Mouse (Mus musculus) forebrain, embryonic 16.5 days (tissue): ENCODE measurements around the gene Tmem259. TPM values are rescaled to one million over a fixed set of nuclear protein-coding genes. Genes with fewer than 3 reads are reported as not detected.

Experiments
- ATAC-seq: fragments of 200-750 bp; cut with Nextera tagmentation; 2 replicates; pipeline ENCODE4 v1.8.0; 2017; ENCODE audit warnings: mild to moderate bottlenecking, moderate library complexity
- H3K27ac ChIP-seq: fragments of 300-500 bp; sonication (generic); 2 replicates; pipeline ENCODE4 v1.5.1; 2014; ENCODE audit warnings: low read length, control low read depth
- H3K27me3 ChIP-seq: fragments of 300-500 bp; sonication (generic); replicated peaks from 2 replicates; pipeline ENCODE4 v1.6.1; 2014; ENCODE audit warnings: low read length; ENCODE audit not compliant: control insufficient read depth, insufficient read depth
- H3K36me3 ChIP-seq: fragments of 300-500 bp; sonication (generic); 2 replicates; pipeline ENCODE4 v1.6.1; 2014; ENCODE audit not compliant: control insufficient read depth, insufficient read depth
- H3K4me1 ChIP-seq: fragments of 300-500 bp; sonication (generic); replicated peaks from 2 replicates; pipeline ENCODE4 v1.6.1; 2014; ENCODE audit warnings: low read length; ENCODE audit not compliant: control insufficient read depth, insufficient read depth
- H3K4me2 ChIP-seq: fragments of 300-500 bp; sonication (generic); 2 replicates; pipeline ENCODE4 v1.6.1; 2014; ENCODE audit warnings: mild to moderate bottlenecking, low read length, control low read depth
- H3K4me3 ChIP-seq: fragments of 300-500 bp; sonication (generic); replicated peaks from 2 replicates; pipeline ENCODE4 v1.5.1; 2014; ENCODE audit warnings: mild to moderate bottlenecking, low read length, control low read depth
- H3K9ac ChIP-seq: fragments of 300-500 bp; sonication (generic); replicated peaks from 2 replicates; pipeline ENCODE4 v1.6.1; 2014; ENCODE audit warnings: low read depth, low read length, control low read depth
- H3K9me3 ChIP-seq: fragments of 300-500 bp; sonication (generic); 2 replicates; pipeline ENCODE4 v1.6.1; 2016; ENCODE audit warnings: low read length; ENCODE audit not compliant: control insufficient read depth
- WGBS: fragments of 180-500 bp; shearing (Covaris S2); extraction: QIAGEN DNeasy Blood & Tissue Kit; methylation state at CpG from one replicate; pipeline ENCODE4 v1.1.7; 2014; 5-methylcytosine and 5-hydroxymethylcytosine counted together
- polyA plus RNA-seq: library from polyadenylated mRNA; unstranded; fragments of >200 nt; fragmentation: Nextera tagmentation; extraction: Ambion mirVana; gene quantifications from 2 replicates; pipeline ENCODE4 v1.2.1, GENCODE M21; 2015

Tmem259 gene
- polyA plus RNA-seq, 1 experiment from 2014 or later, result 12.8 TPM

DNA sequence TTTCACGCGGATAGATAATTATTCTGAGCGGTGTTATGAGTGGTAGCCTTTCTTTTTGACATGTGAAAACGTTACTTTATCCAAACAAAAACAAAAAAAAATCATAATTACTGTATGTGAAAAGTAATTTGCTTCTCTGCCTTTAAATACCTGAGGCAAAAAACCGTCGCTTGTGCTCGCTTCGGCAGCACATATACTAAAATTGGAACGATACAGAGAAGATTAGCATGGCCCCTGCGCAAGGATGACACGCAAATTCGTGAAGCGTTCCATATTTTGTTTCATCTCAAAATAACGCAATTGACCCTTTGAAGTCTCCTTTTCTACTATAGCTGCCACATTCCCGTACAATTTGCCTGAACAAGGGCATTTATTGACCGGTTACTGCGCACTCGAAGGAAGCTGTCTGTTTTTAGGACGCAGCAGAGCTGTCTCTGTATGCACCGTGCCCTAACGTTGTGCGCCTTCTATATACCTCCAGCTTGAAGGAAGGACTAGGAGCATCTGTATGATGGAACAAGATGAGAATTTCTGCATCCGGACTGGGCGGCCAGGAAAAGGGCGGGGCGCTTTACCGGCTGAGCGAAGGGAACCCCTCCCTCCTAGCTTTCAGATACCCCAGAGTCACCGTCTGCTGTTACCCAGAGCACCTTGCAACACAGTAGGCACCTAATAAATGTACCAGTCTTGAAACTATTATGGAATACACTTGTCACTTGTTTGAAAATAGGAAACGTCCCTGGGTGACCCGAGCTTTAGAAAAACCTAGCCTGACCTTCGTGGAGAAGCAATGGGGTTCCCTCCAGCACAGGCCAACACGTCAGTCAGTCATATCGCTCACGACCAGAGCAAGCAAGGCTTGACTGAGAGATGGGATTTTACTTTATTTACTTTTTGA, 1.5 kb upstream of the Tmem259 start:
- peak; percentile 24; the same call in 1 of the 2 replicates for ATAC-seq
- WGBS, result 4% methylated on average over 35 of the region's 35 CpGs
- H3K4me3 ChIP-seq, result peak overlapping the region; percentile 83
- H3K4me1 ChIP-seq, result peaks cover 40% of the 10 kb centered on the region
- no peaks in the 10 kb centered on the region for H3K36me3 ChIP-seq
- no peaks in the 10 kb centered on the region for H3K9me3 ChIP-seq
- peak overlapping the region; percentile 89 for H3K9ac ChIP-seq
- H3K27ac ChIP-seq, result peak overlapping the region; percentile 96
- H3K4me2 ChIP-seq, result peak overlapping the region; percentile 99
- peaks cover 34% of the 10 kb centered on the region for H3K27me3 ChIP-seq

DNA sequence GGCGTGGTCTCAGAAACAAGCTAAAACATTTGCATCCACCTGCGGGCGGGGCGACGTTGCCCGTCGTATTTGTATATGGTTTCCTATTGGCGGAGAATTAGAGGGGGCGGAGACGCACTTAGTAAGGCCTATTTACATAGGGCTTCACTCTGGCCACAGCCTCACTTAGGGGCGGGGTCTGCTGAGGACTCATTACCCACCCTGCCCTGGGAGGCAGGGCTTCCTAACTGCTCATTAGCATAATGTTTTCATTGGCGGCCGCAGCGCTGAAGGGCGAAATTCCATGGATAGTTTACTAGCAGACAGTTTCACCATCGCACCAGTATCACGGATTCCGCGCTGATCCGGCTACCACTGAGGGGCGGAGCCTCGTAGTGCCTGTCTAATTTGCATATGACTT, 741 bp upstream of the Tmem259 start:
- H3K4me2 ChIP-seq, result peak overlapping the region; percentile 99
- peak; percentile 95 for ATAC-seq
- peaks cover 30% of the 10 kb centered on the region for H3K27me3 ChIP-seq
- H3K27ac ChIP-seq, result peak overlapping the region; percentile 96
- under 1% methylated on average over 22 of the region's 22 CpGs for WGBS
- peaks cover 40% of the 10 kb centered on the region for H3K4me1 ChIP-seq
- no peaks in the 10 kb centered on the region for H3K9me3 ChIP-seq
- H3K36me3 ChIP-seq, result no peaks in the 10 kb centered on the region
- H3K9ac ChIP-seq, result peak overlapping the region; percentile 89
- H3K4me3 ChIP-seq, result peak overlapping the region; percentile 83

GRCm38 (mm10) chr10:79983670-79984069, 460 bp downstream of the Tmem259 start:
- peaks cover 18% of the 10 kb centered on the region for H3K27me3 ChIP-seq
- H3K4me2 ChIP-seq, result peak overlapping the region; percentile 99
- no peaks in the 10 kb centered on the region for H3K9me3 ChIP-seq
- H3K27ac ChIP-seq, result peak overlapping the region; percentile 96
- 0 out of 2 replicates have a peak, but pooled peaks cover 4% of the 10 kb centered on the region for H3K36me3 ChIP-seq
- peaks cover 40% of the 10 kb centered on the region for H3K4me1 ChIP-seq
- no peak for ATAC-seq
- 1% methylated on average over 21 of the region's 21 CpGs for WGBS
- H3K4me3 ChIP-seq, result peak overlapping the region; percentile 83
- H3K9ac ChIP-seq, result peak overlapping the region; percentile 89

- H3K4me2 ChIP-seq, result peak overlapping the region; percentile 99
- H3K27me3 ChIP-seq, result peaks cover 13% of the 10 kb centered on the region
- H3K9ac ChIP-seq, result peak overlapping the region; percentile 89
- H3K4me1 ChIP-seq, result peaks cover 36% of the 10 kb centered on the region
- H3K9me3 ChIP-seq, result no peaks in the 10 kb centered on the region
- H3K4me3 ChIP-seq, result peak overlapping the region; percentile 83
- no peak overlapping the region for H3K27ac ChIP-seq
- 76% methylated on average over 5 of the region's 5 CpGs for WGBS
- ATAC-seq, result no peak
- peaks cover 8% of the 10 kb centered on the region for H3K36me3 ChIP-seq
Observed at GRCm38 (mm10) chr10:79983205-79983604, 925 bp downstream of the Tmem259 start.

- peaks cover 35% of the 10 kb centered on the region for H3K36me3 ChIP-seq
- H3K27me3 ChIP-seq, result no peaks in the 10 kb centered on the region
- WGBS, result 92% methylated on average over 22 of the region's 22 CpGs
Observed at GRCm38 (mm10) chr10:79979401-79980155, 4.6 kb downstream of the Tmem259 start.

DNA sequence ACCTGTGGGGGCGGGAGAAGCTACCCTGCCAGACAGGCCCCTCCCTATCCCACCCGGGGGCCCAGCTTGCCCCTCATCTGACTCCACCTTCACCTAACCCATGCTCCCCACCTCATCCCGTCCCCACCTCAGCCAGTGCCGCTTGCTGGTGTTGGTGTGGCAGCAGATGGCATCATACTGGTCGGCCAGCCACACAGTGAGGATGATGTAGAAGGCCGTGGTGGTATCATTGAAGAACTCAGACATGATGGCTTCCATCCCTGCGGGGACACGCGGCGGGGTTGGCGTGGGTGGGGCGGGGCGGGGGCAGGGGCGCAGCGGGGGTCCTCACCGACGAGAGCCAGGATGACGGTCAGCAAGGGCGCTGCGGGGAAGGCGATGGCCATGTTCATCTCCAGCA, 6.1 kb downstream of the Tmem259 start:
- no peak overlapping the region for H3K27ac ChIP-seq
- no peak for ATAC-seq
- no peaks in the 10 kb centered on the region for H3K9me3 ChIP-seq
- no peak overlapping the region for H3K4me2 ChIP-seq
- H3K4me1 ChIP-seq, result peaks cover 17% of the 10 kb centered on the region
- no peaks in the 10 kb centered on the region for H3K27me3 ChIP-seq
- WGBS, result 96% methylated on average over 20 of the region's 21 CpGs
- no peak overlapping the region for H3K9ac ChIP-seq
- H3K4me3 ChIP-seq, result no peak overlapping the region
- H3K36me3 ChIP-seq, result peaks cover 35% of the 10 kb centered on the region

More at GRCm38 (mm10) chr10:79979401-79980155, 4.6 kb downstream of the Tmem259 start:
- Histone ChIP-seq H3K9ac (no peak overlapping the region), H3K27ac (no peak overlapping the region), H3K9me3 (no peaks in the 10 kb centered on the region), H3K4me3 (no peak overlapping the region), H3K4me1 (peaks cover 23% of the 10 kb centered on the region), H3K4me2 (no peak overlapping the region)
- no peak for ATAC-seq

DNA sequence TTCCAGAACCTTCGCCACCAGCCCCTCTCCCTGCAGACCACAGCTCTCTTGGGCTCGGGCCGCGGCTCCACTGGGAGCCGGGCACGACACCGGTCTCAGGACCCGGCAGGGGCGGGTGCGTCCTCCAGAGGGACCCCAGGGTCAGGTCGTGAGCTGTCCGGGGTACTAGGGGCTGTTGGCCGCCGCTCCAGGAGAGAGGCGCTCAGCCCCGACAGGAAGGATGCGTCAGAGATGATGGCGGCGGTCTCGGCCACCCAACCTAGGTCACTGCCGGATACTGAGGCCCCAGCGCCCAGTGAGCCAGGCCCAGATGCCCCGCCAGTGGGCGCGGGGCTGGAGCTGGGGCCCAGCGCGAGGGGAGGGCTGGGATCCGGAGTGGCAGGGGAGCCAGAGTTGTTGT, 6.8 kb downstream of the Tmem259 start:
- Histone ChIP-seq H3K4me3 (no peak overlapping the region), H3K36me3 (peaks cover 35% of the 10 kb centered on the region), H3K27ac (no peak overlapping the region), H3K9ac (no peak overlapping the region), H3K4me1 (peaks cover 9% of the 10 kb centered on the region), H3K4me2 (no peak overlapping the region), H3K27me3 (no peaks in the 10 kb centered on the region), H3K9me3 (no peaks in the 10 kb centered on the region)
- 86% methylated on average over 28 of the region's 28 CpGs for WGBS
- no peak for ATAC-seq

GRCm38 (mm10) chr10:79976722-79977107, 7.4 kb downstream of the Tmem259 start:
- Histone ChIP-seq H3K36me3 (peaks cover 35% of the 10 kb centered on the region), H3K4me1 (peaks cover 5% of the 10 kb centered on the region)

DNA sequence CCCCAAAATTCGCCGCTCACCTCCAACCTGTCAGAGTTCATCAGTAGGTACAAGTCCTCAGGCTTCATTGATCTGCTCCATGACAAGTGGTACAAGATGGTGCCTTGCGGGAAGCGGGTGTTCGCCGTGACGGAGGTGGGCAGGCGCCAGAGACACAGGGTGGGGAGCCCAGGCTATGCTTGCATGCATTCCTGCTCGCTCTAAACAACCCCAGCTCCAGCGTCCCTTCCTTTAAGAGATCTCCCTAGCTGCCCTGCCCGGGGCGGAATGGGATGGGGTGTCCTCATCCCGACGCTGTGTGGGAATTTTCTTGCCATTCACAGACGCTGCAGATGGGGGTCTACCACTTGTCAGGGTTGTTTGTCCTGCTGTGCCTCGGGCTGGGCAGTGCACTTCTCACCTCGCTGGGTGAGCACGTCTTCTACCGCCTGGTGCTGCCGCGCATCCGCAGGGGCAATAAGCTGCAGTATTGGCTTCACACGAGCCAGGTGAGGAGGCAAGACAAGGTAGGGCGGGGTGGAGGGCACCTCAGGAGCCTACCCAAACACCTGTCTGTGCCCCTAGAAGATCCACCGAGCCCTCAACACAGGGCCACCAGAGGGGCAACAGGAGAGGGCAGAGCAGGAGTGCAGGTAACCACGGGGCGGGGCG, 7.9 kb downstream of the Tmem259 start:
- Histone ChIP-seq H3K27ac (no peak overlapping the region), H3K4me2 (no peak overlapping the region), H3K4me1 (peaks cover 3% of the 10 kb centered on the region), H3K9ac (no peak overlapping the region), H3K4me3 (no peak overlapping the region), H3K36me3 (peaks cover 35% of the 10 kb centered on the region), H3K27me3 (peaks cover 2% of the 10 kb centered on the region; the same call in 1 of the 2 replicates), H3K9me3 (no peaks in the 10 kb centered on the region)
- WGBS, result 90% methylated on average over 28 of the region's 28 CpGs
- ATAC-seq, result no peak

More at GRCm38 (mm10) chr10:79976722-79977107, 7.4 kb downstream of the Tmem259 start:
- Histone ChIP-seq H3K4me3 (no peak overlapping the region), H3K4me2 (no peak overlapping the region), H3K27ac (no peak overlapping the region), H3K9me3 (no peaks in the 10 kb centered on the region), H3K9ac (no peak overlapping the region), H3K27me3 (no peaks in the 10 kb centered on the region)
- 77% methylated on average over 36 of the region's 36 CpGs for WGBS
- no peak for ATAC-seq
